Mouse (Mus musculus): ENCODE measurements around the gene Amh.

DNA sequence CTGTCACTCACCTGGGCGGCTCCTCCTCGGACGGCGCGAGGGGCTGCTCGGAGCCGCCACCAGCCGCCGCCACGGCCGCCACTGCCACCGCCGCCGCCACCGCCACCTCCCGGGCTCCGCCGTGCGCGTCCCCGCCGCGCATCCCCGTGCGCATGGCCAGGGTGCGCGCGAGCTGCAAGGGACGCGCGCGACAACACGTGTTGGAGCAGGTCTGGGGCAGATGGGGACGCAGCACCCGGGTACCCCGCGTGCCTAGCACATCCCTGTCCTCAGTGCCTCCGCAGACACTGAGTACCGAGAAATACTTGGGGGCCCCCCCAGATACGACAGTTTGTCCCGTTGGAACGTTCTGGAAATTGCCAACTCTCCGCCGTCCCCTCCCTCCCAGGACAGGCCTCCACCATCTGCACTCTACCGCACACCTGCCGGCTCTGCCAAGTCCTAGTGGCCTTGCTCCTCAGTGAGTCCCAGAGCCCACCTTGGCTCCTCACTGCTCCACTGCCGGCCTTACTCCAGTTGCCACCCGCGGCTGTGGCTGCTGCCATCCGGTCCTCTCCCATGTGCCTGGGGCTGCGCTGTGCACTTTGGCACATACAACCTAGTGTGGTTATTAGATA, 39.0 kb downstream of the Amh start, which contains the start of gene Lingo3:
- TF ChIP-seq POLR2A (IDR thresholded peaks at IDR 0.05; ENCODE audit: insufficient read depth, low read depth, low read length) (no peak), CTCF (IDR thresholded peaks at IDR 0.05) (no peak)
